Mouse (Mus musculus): ENCODE data around the gene Pfkfb1. TPM values are rescaled to one million over a fixed set of nuclear protein-coding genes. Genes with fewer than 3 reads are reported as not detected.

Pfkfb1 gene
- total RNA-seq, 2 experiments from 2014 or later = 4.5 to 7.5 TPM

DNA sequence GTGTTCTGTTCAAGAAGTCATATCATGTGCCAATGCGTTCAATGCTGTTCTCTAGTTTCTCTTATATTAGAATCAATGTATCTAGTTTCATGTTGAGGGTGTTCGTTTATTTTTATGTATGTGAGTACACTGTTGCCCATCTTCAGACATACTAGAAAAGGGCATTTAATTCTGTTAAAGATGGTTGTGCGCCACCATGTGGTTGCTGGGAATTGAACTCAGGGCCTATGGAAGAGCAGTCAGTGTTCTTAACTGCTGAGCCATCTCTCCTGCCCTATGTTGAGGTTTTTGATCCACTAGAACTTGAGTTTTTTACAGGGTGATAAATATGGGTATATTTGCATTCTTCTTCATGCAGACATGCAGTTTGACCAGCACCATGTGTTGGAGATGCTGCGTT is 74.8 kb downstream of the Pfkfb1 start:
- no peak for ATAC-seq (replicated peaks; ENCODE audit: poor library complexity)

DNA sequence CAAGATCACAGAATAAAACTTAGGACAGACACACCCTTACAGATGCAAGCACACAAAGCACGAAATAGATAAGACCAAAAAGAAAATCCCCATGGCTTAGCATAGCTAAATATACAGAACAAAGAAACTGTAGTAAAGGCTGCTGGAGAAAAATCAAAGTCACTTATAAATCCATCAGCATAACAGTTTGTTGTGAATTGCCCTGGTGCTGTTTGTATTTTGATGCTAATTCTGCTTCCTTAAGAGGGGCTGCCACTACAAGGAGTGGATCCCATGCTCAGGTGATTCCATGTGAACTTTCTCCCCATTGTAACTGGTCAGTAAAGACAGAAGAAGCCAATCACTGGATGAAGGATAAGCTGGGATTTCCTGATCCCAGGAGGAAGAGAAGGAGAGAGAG is 89.5 kb downstream of the Pfkfb1 start:
- ATAC-seq (replicated peaks; ENCODE audit: poor library complexity) = no peak

Other genes starting within 250 kb of the Pfkfb1 start
- gene Tmem29, start 129.1 kb upstream of the Pfkfb1 start, total RNA-seq (2015) = 20.7 and 26.4 TPM in 2 replicates
- gene Tmem29, start 129.1 kb upstream of the Pfkfb1 start, total RNA-seq (2017) = 32.6 and 32.7 TPM in 2 replicates
- gene Alas2, start 40.9 kb upstream of the Pfkfb1 start, total RNA-seq (2015) = 0.22 and 0.59 TPM in 2 replicates
- gene Alas2, start 40.9 kb upstream of the Pfkfb1 start, total RNA-seq (2017) = 0.27 and 0.37 TPM in 2 replicates
- gene Apex2, start 1.6 kb downstream of the Pfkfb1 start, total RNA-seq (2015) = 8.4 and 12.2 TPM in 2 replicates
- 6.0 and 8.1 TPM in 2 replicates for gene Apex2, start 1.6 kb downstream of the Pfkfb1 start, total RNA-seq (2017)
- gene Tro, start 69.4 kb downstream of the Pfkfb1 start, total RNA-seq (2015) = not detected in 2 replicates
- not detected in 2 replicates for gene Tro, start 69.4 kb downstream of the Pfkfb1 start, total RNA-seq (2017)
- 3.1 and 3.7 TPM in 2 replicates for gene Maged2, start 226.1 kb downstream of the Pfkfb1 start, total RNA-seq (2015)
- gene Maged2, start 226.1 kb downstream of the Pfkfb1 start, total RNA-seq (2017) = 4.0 and 6.5 TPM in 2 replicates

All from megakaryocyte progenitor cell, adult 5-6 weeks (primary cell).